Mouse (Mus musculus): ENCODE measurements around the gene Tlx2. TPM values are rescaled to one million over a fixed set of nuclear protein-coding genes. Genes with fewer than 3 reads are reported as not detected.

Tlx2 gene
- polyA plus RNA-seq (2014; fragmentation: Nextera tagmentation; extraction: Ambion mirVana), result 8.4 and 9.2 TPM in 2 replicates

DNA sequence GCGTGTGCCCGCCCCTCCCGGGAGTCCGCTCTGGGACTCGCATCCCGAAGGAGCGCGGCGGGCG, at the start of gene Tlx2:
Tlx2 (minus strand) TSS at position 47 of the 64 bp plus-strand sequence.
- Histone ChIP-seq H3K36me3 (ENCODE audit: control insufficient read depth, insufficient read depth, low read length) (no peaks in the 10 kb centered on the region), H3K4me3 (ENCODE audit: low read depth, low read length) (peak within 1 kb of the TSS; percentile 26), H3K4me2 (replicated peaks; ENCODE audit: low read depth, low read length) (peak within 1 kb of the TSS; percentile 28), H3K9ac (replicated peaks; ENCODE audit: low read depth, low read length) (no peak within 1 kb of the TSS), H3K4me1 (ENCODE audit: control insufficient read depth, insufficient read depth, low read length) (peaks cover 5% of the 10 kb centered on the region; the same call in 1 of the 2 replicates), H3K27me3 (ENCODE audit: control insufficient read depth, insufficient read depth, low read length) (peaks cover 81% of the 10 kb centered on the region), H3K9me3 (ENCODE audit: control insufficient read depth, low read depth, low read length) (no peaks in the 10 kb centered on the region), H3K27ac (ENCODE audit: low read length) (peak within 1 kb of the TSS; percentile 3; the same call in 1 of the 2 replicates)
- 1% methylated on average over 10 of the region's 10 CpGs for WGBS
- ATAC-seq (ENCODE audit: insufficient number of reproducible peaks, insufficient read depth, low FRiP score, low read depth), result no peak

DNA sequence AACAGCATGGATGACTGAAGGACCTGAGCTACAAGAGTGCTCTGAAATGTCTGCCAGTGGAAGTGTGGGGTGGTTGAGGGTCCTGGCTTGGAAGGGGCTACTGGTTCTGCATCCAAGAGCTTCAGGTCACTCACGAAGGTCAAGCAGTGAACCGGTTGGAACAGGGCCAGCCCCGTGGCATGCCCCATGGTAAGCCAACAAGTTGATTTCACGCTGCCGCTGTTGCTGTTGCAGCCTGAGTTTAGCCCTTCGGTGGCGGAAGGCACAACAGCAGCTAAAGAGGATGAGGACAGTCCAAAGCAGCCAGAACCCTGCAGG, 49.6 kb upstream of the Tlx2 start:
- Histone ChIP-seq H3K27me3 (ENCODE audit: control insufficient read depth, insufficient read depth, low read length) (no peaks in the 10 kb centered on the region), H3K4me3 (ENCODE audit: low read depth, low read length) (no peak overlapping the region; the same call in 1 of the 2 replicates), H3K4me2 (replicated peaks; ENCODE audit: low read depth, low read length) (peak overlapping the region; percentile 67), H3K9me3 (ENCODE audit: control insufficient read depth, low read depth, low read length) (no peaks in the 10 kb centered on the region), H3K4me1 (ENCODE audit: control insufficient read depth, insufficient read depth, low read length) (peaks cover 39% of the 10 kb centered on the region), H3K9ac (replicated peaks; ENCODE audit: low read depth, low read length) (no peak overlapping the region; the same call in 1 of the 2 replicates), H3K27ac (ENCODE audit: low read length) (no peak overlapping the region), H3K36me3 (ENCODE audit: control insufficient read depth, insufficient read depth, low read length) (peaks cover 21% of the 10 kb centered on the region)
- WGBS, result 80% methylated on average over 7 of the region's 7 CpGs
- no peak for ATAC-seq (ENCODE audit: insufficient number of reproducible peaks, insufficient read depth, low FRiP score, low read depth)

DNA sequence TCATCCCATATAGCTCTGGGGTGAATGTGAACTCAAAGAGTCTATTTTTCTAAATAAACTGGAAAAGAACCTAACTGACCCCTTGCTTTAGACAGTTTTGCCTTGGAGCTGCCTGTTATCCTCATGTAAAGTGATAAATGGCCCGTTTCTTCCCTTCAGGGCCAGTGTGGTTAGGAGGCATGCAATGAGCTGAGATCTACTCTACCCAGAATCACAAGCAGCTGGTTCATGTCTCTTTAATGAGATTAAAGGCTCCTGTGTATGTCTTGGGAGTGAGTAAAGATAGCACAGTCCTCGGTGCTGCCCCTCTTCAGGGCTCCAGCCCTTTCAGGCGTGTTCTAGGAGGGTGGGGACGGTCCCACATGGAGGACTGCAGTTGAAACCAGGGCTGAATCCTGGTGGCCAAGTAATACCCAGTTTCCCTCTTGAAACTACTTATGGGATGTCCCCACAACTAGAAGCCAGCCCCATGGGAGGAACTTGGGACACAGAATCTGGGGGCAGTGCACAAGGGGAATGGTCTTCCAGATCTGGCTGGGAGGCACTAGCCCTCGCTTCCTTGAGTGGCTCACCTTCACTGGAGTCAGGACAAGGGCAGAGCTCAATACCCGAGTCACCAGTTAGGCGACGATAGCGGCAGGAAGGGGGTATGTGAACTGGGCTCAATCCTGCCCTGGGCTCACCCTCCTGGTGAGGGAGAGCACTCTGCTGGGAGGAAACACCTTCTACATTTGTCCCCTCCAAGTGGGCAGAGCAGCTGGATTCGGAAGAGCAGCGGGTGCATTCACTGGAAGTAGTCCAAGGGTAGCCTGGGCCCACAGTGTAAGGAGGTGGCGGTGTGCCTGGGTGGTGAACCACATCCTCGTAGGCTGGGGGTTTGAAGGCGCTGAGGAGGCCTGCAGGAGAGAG, 49.0 kb upstream of the Tlx2 start:
- Histone ChIP-seq H3K9me3 (ENCODE audit: control insufficient read depth, low read depth, low read length) (no peaks in the 10 kb centered on the region), H3K27ac (ENCODE audit: low read length) (no peak overlapping the region), H3K4me1 (ENCODE audit: control insufficient read depth, insufficient read depth, low read length) (peaks cover 38% of the 10 kb centered on the region), H3K9ac (replicated peaks; ENCODE audit: low read depth, low read length) (no peak overlapping the region), H3K4me3 (ENCODE audit: low read depth, low read length) (no peak overlapping the region), H3K27me3 (ENCODE audit: control insufficient read depth, insufficient read depth, low read length) (no peaks in the 10 kb centered on the region), H3K4me2 (replicated peaks; ENCODE audit: low read depth, low read length) (peak overlapping the region; percentile 67; the same call in 1 of the 2 replicates), H3K36me3 (ENCODE audit: control insufficient read depth, insufficient read depth, low read length) (peaks cover 21% of the 10 kb centered on the region)
- no peak for ATAC-seq (ENCODE audit: insufficient number of reproducible peaks, insufficient read depth, low FRiP score, low read depth)
- 73% methylated on average over 14 of the region's 14 CpGs for WGBS

DNA sequence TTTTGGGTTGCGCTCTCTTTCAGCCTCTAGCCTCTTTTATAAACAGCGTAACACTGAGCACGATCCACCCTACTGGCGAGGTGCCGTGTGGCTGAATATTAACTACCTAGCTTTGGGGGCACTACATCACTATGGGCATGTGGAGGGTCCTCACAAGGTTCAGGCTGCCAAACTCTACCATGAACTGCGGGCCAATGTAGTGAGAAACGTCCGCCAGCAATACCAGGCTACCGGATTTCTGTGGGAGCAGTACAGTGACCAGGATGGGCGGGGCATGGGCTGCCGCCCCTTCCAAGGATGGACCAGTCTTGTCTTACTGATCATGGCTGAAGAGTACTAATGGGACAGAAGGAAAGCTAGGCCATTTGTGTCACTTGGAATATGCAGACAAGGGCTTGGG, 48.3 kb upstream of the Tlx2 start:
- WGBS, result 81% methylated on average over 11 of the region's 11 CpGs
- Histone ChIP-seq H3K27ac (ENCODE audit: low read length) (no peak overlapping the region), H3K27me3 (ENCODE audit: control insufficient read depth, insufficient read depth, low read length) (no peaks in the 10 kb centered on the region), H3K36me3 (ENCODE audit: control insufficient read depth, insufficient read depth, low read length) (peaks cover 21% of the 10 kb centered on the region), H3K4me2 (replicated peaks; ENCODE audit: low read depth, low read length) (no peak overlapping the region), H3K9ac (replicated peaks; ENCODE audit: low read depth, low read length) (no peak overlapping the region), H3K9me3 (ENCODE audit: control insufficient read depth, low read depth, low read length) (no peaks in the 10 kb centered on the region), H3K4me3 (ENCODE audit: low read depth, low read length) (no peak overlapping the region), H3K4me1 (ENCODE audit: control insufficient read depth, insufficient read depth, low read length) (peaks cover 34% of the 10 kb centered on the region)
- ATAC-seq (ENCODE audit: insufficient number of reproducible peaks, insufficient read depth, low FRiP score, low read depth), result no peak

DNA sequence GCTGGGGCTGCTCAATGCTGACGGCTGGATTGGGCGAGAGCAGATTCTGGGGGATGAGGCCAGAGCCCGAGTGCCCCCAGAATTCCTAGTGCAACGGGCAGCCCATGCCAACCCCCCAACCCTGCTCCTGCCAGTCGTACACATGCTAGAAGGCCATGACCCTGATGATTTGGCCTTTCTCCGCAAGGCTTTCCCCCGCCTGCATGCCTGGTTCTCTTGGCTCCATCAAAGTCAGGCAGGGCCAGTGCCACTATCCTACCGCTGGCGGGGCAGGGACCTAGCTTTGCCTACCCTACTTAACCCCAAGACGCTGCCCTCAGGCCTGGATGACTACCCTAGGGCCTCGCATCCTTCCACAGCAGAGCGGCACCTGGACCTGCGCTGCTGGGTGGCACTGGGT, 47.5 kb upstream of the Tlx2 start:
- no peak overlapping the region for H3K9ac ChIP-seq (replicated peaks; ENCODE audit: low read depth, low read length)
- H3K9me3 ChIP-seq (ENCODE audit: control insufficient read depth, low read depth, low read length), result no peaks in the 10 kb centered on the region
- no peak for ATAC-seq (ENCODE audit: insufficient number of reproducible peaks, insufficient read depth, low FRiP score, low read depth)
- no peak overlapping the region for H3K27ac ChIP-seq (ENCODE audit: low read length)
- H3K4me1 ChIP-seq (ENCODE audit: control insufficient read depth, insufficient read depth, low read length), result peaks cover 30% of the 10 kb centered on the region
- peaks cover 21% of the 10 kb centered on the region for H3K36me3 ChIP-seq (ENCODE audit: control insufficient read depth, insufficient read depth, low read length)
- no peak overlapping the region for H3K4me3 ChIP-seq (ENCODE audit: low read depth, low read length)
- 89% methylated on average over 13 of the region's 13 CpGs for WGBS
- H3K27me3 ChIP-seq (ENCODE audit: control insufficient read depth, insufficient read depth, low read length), result no peaks in the 10 kb centered on the region
- H3K4me2 ChIP-seq (replicated peaks; ENCODE audit: low read depth, low read length), result no peak overlapping the region

DNA sequence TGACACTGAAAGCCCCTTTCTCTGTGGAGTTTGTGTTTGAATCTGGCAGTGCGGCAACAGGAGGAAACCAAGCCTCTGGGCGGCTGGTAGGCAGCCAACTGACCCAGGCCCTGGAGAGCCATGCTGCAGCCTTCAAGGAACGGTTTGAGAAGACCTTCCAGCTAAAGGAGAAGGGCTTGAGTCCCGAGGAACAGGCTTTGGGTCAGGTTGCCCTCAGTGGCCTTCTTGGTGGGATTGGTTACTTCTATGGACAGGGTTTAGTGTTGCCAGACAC, 47.0 kb upstream of the Tlx2 start:
- Histone ChIP-seq H3K4me3 (ENCODE audit: low read depth, low read length) (no peak overlapping the region), H3K4me2 (replicated peaks; ENCODE audit: low read depth, low read length) (no peak overlapping the region), H3K27ac (ENCODE audit: low read length) (no peak overlapping the region), H3K36me3 (ENCODE audit: control insufficient read depth, insufficient read depth, low read length) (peaks cover 22% of the 10 kb centered on the region), H3K9ac (replicated peaks; ENCODE audit: low read depth, low read length) (no peak overlapping the region), H3K27me3 (ENCODE audit: control insufficient read depth, insufficient read depth, low read length) (no peaks in the 10 kb centered on the region), H3K4me1 (ENCODE audit: control insufficient read depth, insufficient read depth, low read length) (peaks cover 25% of the 10 kb centered on the region), H3K9me3 (ENCODE audit: control insufficient read depth, low read depth, low read length) (no peaks in the 10 kb centered on the region)
- no peak for ATAC-seq (ENCODE audit: insufficient number of reproducible peaks, insufficient read depth, low FRiP score, low read depth)
- WGBS, result 87% methylated on average over 4 of the region's 4 CpGs

DNA sequence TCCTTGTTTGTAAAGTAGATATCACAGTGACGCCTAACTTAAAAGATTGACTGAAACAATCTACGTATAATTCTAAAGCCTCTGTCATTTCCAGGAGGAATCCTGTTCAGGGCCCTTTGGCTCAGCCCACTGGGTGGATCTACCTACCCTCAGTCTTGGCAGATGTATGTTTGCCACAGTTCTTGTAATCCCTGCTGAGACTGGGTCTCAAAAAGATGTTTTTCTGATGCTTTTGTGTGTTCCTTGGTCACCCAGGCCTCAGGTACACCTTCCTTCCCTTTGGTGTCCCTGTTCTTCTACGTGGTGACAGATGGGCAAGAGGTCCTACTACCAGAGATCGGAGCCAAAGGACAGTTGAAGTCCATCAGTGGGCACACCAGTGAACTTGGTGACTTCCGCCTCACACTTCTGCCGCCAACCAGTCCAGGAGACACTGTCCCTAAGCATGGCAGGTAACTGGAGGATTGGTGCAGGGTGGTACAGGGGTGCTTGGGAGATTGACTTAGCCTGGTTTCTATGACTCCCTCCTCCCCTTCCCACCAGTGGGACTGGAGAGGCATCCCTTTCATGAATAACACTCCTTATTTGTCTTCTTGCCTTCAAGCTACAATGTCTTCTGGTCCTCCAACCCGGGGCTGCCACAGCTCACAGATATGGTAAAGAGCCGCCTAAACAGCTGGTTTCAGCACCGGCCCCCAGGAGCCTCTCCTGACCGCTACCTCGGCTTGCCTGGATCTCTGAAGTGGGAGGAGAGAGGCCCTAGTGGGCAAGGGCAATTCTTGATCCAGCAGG, 46.5 kb upstream of the Tlx2 start:
- Histone ChIP-seq H3K27ac (ENCODE audit: low read length) (no peak overlapping the region), H3K9ac (replicated peaks; ENCODE audit: low read depth, low read length) (peak overlapping the region; percentile 71; the same call in 1 of the 2 replicates), H3K36me3 (ENCODE audit: control insufficient read depth, insufficient read depth, low read length) (peaks cover 25% of the 10 kb centered on the region), H3K9me3 (ENCODE audit: control insufficient read depth, low read depth, low read length) (no peaks in the 10 kb centered on the region), H3K4me2 (replicated peaks; ENCODE audit: low read depth, low read length) (peak overlapping the region; percentile 94), H3K4me1 (ENCODE audit: control insufficient read depth, insufficient read depth, low read length) (peaks cover 25% of the 10 kb centered on the region), H3K4me3 (ENCODE audit: low read depth, low read length) (peak overlapping the region; percentile 65), H3K27me3 (ENCODE audit: control insufficient read depth, insufficient read depth, low read length) (no peaks in the 10 kb centered on the region)
- no peak for ATAC-seq (ENCODE audit: insufficient number of reproducible peaks, insufficient read depth, low FRiP score, low read depth)
- 71% methylated on average over 11 of the region's 11 CpGs for WGBS

DNA sequence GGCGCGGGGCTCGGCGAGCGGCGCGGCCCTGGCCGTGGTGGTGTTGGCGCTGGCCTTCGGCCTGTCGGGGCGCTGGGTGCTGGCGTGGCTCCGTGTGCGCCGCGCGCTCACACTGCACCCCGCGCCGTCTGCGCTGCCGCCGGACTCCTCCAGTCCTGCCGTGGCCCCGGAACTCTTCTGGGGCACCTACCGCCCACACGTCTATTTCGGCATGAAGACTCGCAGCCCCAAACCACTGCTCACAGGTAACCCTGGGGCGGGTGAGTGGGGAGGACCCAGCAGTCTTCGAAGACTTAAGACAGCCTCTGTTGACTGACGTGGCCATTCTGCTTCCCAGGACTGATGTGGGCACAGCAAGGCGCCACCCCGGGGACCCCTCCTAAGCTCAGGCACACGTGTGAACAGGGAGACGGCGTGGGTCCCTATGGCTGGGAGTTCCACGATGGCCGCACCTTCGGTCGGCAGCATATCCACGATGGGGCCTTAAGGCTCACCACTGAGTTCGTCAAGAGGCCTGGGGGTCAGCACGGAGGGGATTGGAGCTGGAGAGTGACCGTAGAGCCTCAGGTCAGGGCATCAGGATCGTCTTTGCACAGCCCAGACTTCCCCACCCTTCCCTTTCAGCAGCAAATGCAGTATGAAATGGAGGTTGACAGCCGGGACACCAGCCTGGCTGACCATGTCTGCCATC, 45.7 kb upstream of the Tlx2 start:
- Histone ChIP-seq H3K27ac (ENCODE audit: low read length) (peak overlapping the region; percentile 77), H3K4me3 (ENCODE audit: low read depth, low read length) (peak overlapping the region; percentile 65), H3K36me3 (ENCODE audit: control insufficient read depth, insufficient read depth, low read length) (peaks cover 25% of the 10 kb centered on the region), H3K27me3 (ENCODE audit: control insufficient read depth, insufficient read depth, low read length) (no peaks in the 10 kb centered on the region), H3K9me3 (ENCODE audit: control insufficient read depth, low read depth, low read length) (no peaks in the 10 kb centered on the region), H3K4me1 (ENCODE audit: control insufficient read depth, insufficient read depth, low read length) (peaks cover 25% of the 10 kb centered on the region), H3K4me2 (replicated peaks; ENCODE audit: low read depth, low read length) (peak overlapping the region; percentile 94), H3K9ac (replicated peaks; ENCODE audit: low read depth, low read length) (peak overlapping the region; percentile 71)
- ATAC-seq (ENCODE audit: insufficient number of reproducible peaks, insufficient read depth, low FRiP score, low read depth), result peak; percentile 18; the same call in 1 of the 2 replicates
- WGBS, result 2% methylated on average over 46 of the region's 48 CpGs

All from stomach, embryonic 14.5 days (tissue).